Mouse (Mus musculus) forebrain, embryonic 12.5 days (tissue): Measurements from ENCODE around the gene Mafb. TPM values are rescaled to one million over a fixed set of nuclear protein-coding genes. Genes with fewer than 3 reads are reported as not detected.

Experiments
- ATAC-seq: fragments of 200-750 bp; cut with Nextera tagmentation; 2 replicates; pipeline ENCODE4 v1.8.0; 2017; ENCODE audit warnings: moderate TSS enrichment; ENCODE audit not compliant: low FRiP score
- H3K27ac ChIP-seq: fragments of 300-500 bp; sonication (generic); 2 replicates; pipeline ENCODE4 v1.5.1; 2016; ENCODE audit warnings: mild to moderate bottlenecking
- H3K27me3 ChIP-seq: fragments of 300-500 bp; sonication (generic); 2 replicates; pipeline ENCODE4 v1.6.1; 2016; ENCODE audit warnings: mild to moderate bottlenecking
- H3K36me3 ChIP-seq: fragments of 300-500 bp; sonication (generic); replicated peaks from 2 replicates; pipeline ENCODE4 v1.6.1; 2016; ENCODE audit warnings: mild to moderate bottlenecking
- H3K4me1 ChIP-seq: fragments of 300-500 bp; sonication (generic); 2 replicates; pipeline ENCODE4 v1.6.1; 2016
- H3K4me2 ChIP-seq: fragments of 300-500 bp; sonication (generic); 2 replicates; pipeline ENCODE4 v1.6.1; 2016; ENCODE audit warnings: mild to moderate bottlenecking, moderate library complexity
- H3K4me3 ChIP-seq: fragments of 300-500 bp; sonication (generic); replicated peaks from 2 replicates; pipeline ENCODE4 v1.5.1; 2016; ENCODE audit warnings: mild to moderate bottlenecking
- H3K9ac ChIP-seq: fragments of 300-500 bp; sonication (generic); 2 replicates; pipeline ENCODE4 v1.6.1; 2016; ENCODE audit warnings: mild to moderate bottlenecking
- H3K9me3 ChIP-seq: fragments of 300-500 bp; sonication (generic); 2 replicates; pipeline ENCODE4 v1.6.1; 2016
- WGBS: fragments of 180-500 bp; shearing (Covaris S2); methylation state at CpG from one replicate; pipeline ENCODE4 v1.1.7; 2016; 5-methylcytosine and 5-hydroxymethylcytosine counted together
- polyA plus RNA-seq: library from polyadenylated mRNA; unstranded; fragments of >200 nt; fragmentation: Nextera tagmentation; extraction: Ambion mirVana; gene quantifications from 2 replicates; pipeline ENCODE4 v1.2.1, GENCODE M21; 2016

Mafb gene
- polyA plus RNA-seq, 1 experiment from 2014 or later = 7.8 TPM

GRCm38 (mm10) chr2:160336053-160336452 lies 30.8 kb downstream of the Mafb start:
- no peak overlapping the region for H3K4me2 ChIP-seq
- ATAC-seq = no peak

GRCm38 (mm10) chr2:160335043-160335442 lies 31.8 kb downstream of the Mafb start:
- no peak overlapping the region for H3K4me3 ChIP-seq
- H3K27ac ChIP-seq = no peak overlapping the region
- 85% methylated on average over 1 of the region's 1 CpGs for WGBS
- no peaks in the 10 kb centered on the region; the same call in 1 of the 2 replicates for H3K4me1 ChIP-seq
- peaks cover 4% of the 10 kb centered on the region; the same call in 1 of the 2 replicates for H3K27me3 ChIP-seq
- H3K36me3 ChIP-seq = no peaks in the 10 kb centered on the region
- ATAC-seq = no peak
- no peak overlapping the region for H3K4me2 ChIP-seq
- no peak overlapping the region for H3K9ac ChIP-seq
- H3K9me3 ChIP-seq = no peaks in the 10 kb centered on the region

More at GRCm38 (mm10) chr2:160336053-160336452, 30.8 kb downstream of the Mafb start:
- no peak overlapping the region for H3K9ac ChIP-seq
- no peaks in the 10 kb centered on the region for H3K36me3 ChIP-seq
- peaks cover 4% of the 10 kb centered on the region; the same call in 1 of the 2 replicates for H3K27me3 ChIP-seq
- no peak overlapping the region for H3K27ac ChIP-seq
- no peaks in the 10 kb centered on the region; the same call in 1 of the 2 replicates for H3K4me1 ChIP-seq
- WGBS = 78% methylated on average over 2 of the region's 2 CpGs
- H3K9me3 ChIP-seq = no peaks in the 10 kb centered on the region
- H3K4me3 ChIP-seq = no peak overlapping the region

GRCm38 (mm10) chr2:160334111-160334661 lies 32.7 kb downstream of the Mafb start, which contains the start of gene Gm826:
Gene Gm826 (minus strand): TSS chr2:160334162.
- H3K27ac ChIP-seq = no peak within 1 kb of the TSS
- no peak for ATAC-seq
- H3K9me3 ChIP-seq = no peaks in the 10 kb centered on the region
- no peak within 1 kb of the TSS for H3K4me2 ChIP-seq
- H3K36me3 ChIP-seq = no peaks in the 10 kb centered on the region
- H3K27me3 ChIP-seq = peaks cover 4% of the 10 kb centered on the region; the same call in 1 of the 2 replicates
- H3K4me1 ChIP-seq = peaks cover 2% of the 10 kb centered on the region
- 74% methylated on average over 4 of the region's 4 CpGs for WGBS
- H3K9ac ChIP-seq = no peak within 1 kb of the TSS
- H3K4me3 ChIP-seq = no peak within 1 kb of the TSS

GRCm38 (mm10) chr2:160332516-160333325 lies 34.1 kb downstream of the Mafb start:
- H3K4me2 ChIP-seq = no peak overlapping the region
- peaks cover 4% of the 10 kb centered on the region; the same call in 1 of the 2 replicates for H3K27me3 ChIP-seq
- no peak overlapping the region for H3K9ac ChIP-seq
- no peak for ATAC-seq
- H3K36me3 ChIP-seq = no peaks in the 10 kb centered on the region
- no peaks in the 10 kb centered on the region for H3K9me3 ChIP-seq
- H3K27ac ChIP-seq = no peak overlapping the region
- WGBS = 90% methylated on average over 12 of the region's 12 CpGs
- peaks cover 8% of the 10 kb centered on the region for H3K4me1 ChIP-seq
- H3K4me3 ChIP-seq = no peak overlapping the region

- Histone ChIP-seq H3K9me3 (no peaks in the 10 kb centered on the region), H3K9ac (no peak overlapping the region), H3K36me3 (no peaks in the 10 kb centered on the region), H3K4me3 (no peak overlapping the region), H3K4me1 (peaks cover 8% of the 10 kb centered on the region), H3K27me3 (no peaks in the 10 kb centered on the region), H3K4me2 (no peak overlapping the region), H3K27ac (no peak overlapping the region)
- WGBS = 55% methylated on average over 9 of the region's 9 CpGs
- ATAC-seq = no peak
These were observed 38.0 kb downstream of the Mafb start for GRCm38 (mm10) chr2:160328886-160329285.

- no peak for ATAC-seq
- 85% methylated on average over 4 of the region's 4 CpGs for WGBS
- H3K36me3 ChIP-seq = no peaks in the 10 kb centered on the region
- H3K27ac ChIP-seq = no peak overlapping the region
- no peaks in the 10 kb centered on the region for H3K9me3 ChIP-seq
- H3K4me3 ChIP-seq = no peak overlapping the region
- no peak overlapping the region for H3K4me2 ChIP-seq
- peaks cover 8% of the 10 kb centered on the region for H3K4me1 ChIP-seq
- no peak overlapping the region for H3K9ac ChIP-seq
- no peaks in the 10 kb centered on the region for H3K27me3 ChIP-seq
These were observed 39.1 kb downstream of the Mafb start for GRCm38 (mm10) chr2:160327716-160328115.

- no peak for ATAC-seq
- Histone ChIP-seq H3K4me3 (no peak overlapping the region), H3K4me1 (peaks cover 8% of the 10 kb centered on the region), H3K9ac (no peak overlapping the region), H3K4me2 (no peak overlapping the region), H3K36me3 (no peaks in the 10 kb centered on the region), H3K9me3 (no peaks in the 10 kb centered on the region), H3K27me3 (no peaks in the 10 kb centered on the region), H3K27ac (no peak overlapping the region)
- WGBS = 57% methylated on average over 4 of the region's 4 CpGs
These were observed 39.7 kb downstream of the Mafb start for GRCm38 (mm10) chr2:160327167-160327566.

- H3K9ac ChIP-seq = no peak overlapping the region
- no peak for ATAC-seq
- H3K9me3 ChIP-seq = no peaks in the 10 kb centered on the region
- WGBS = 86% methylated on average over 6 of the region's 6 CpGs
- H3K27ac ChIP-seq = no peak overlapping the region
- no peaks in the 10 kb centered on the region for H3K36me3 ChIP-seq
- peaks cover 8% of the 10 kb centered on the region for H3K4me1 ChIP-seq
- H3K4me2 ChIP-seq = no peak overlapping the region
- H3K27me3 ChIP-seq = no peaks in the 10 kb centered on the region
- no peak overlapping the region for H3K4me3 ChIP-seq
These were observed 41.7 kb downstream of the Mafb start for GRCm38 (mm10) chr2:160325105-160325644.

- H3K4me2 ChIP-seq = no peak overlapping the region
- WGBS = 53% methylated on average over 4 of the region's 4 CpGs
- no peak overlapping the region for H3K27ac ChIP-seq
- ATAC-seq = no peak
- H3K27me3 ChIP-seq = no peaks in the 10 kb centered on the region
- H3K36me3 ChIP-seq = no peaks in the 10 kb centered on the region
- no peaks in the 10 kb centered on the region; the same call in 1 of the 2 replicates for H3K4me1 ChIP-seq
- H3K9me3 ChIP-seq = no peaks in the 10 kb centered on the region
- H3K4me3 ChIP-seq = no peak overlapping the region
- H3K9ac ChIP-seq = no peak overlapping the region
These were observed 45.0 kb downstream of the Mafb start for GRCm38 (mm10) chr2:160321829-160322228.

GRCm38 (mm10) chr2:160318255-160318654 lies 48.6 kb downstream of the Mafb start:
- ATAC-seq = no peak
- Histone ChIP-seq H3K9ac (no peak overlapping the region), H3K36me3 (no peaks in the 10 kb centered on the region), H3K4me2 (no peak overlapping the region), H3K4me3 (no peak overlapping the region), H3K27me3 (no peaks in the 10 kb centered on the region), H3K9me3 (no peaks in the 10 kb centered on the region), H3K27ac (no peak overlapping the region), H3K4me1 (peaks cover 3% of the 10 kb centered on the region; the same call in 1 of the 2 replicates)
- WGBS = 90% methylated on average over 4 of the region's 4 CpGs
